Mouse (Mus musculus): Measurements from ENCODE around the gene Nfib. TPM values are rescaled to one million over a fixed set of nuclear protein-coding genes. Genes with fewer than 3 reads are reported as not detected.

Nfib gene
- total and polyA plus RNA-seq, 3 experiments, result 0.04 to 0.11 (median 0.09) TPM

GRCm38 (mm10) chr4:82548247-82548646, 157.3 kb downstream of the Nfib start:
- H3K27me3 ChIP-seq (replicated peaks), result no peaks in the 10 kb centered on the region
- H3K4me2 ChIP-seq (ENCODE audit: insufficient read depth, low read depth, poor library complexity, severe bottlenecking), result no peak overlapping the region
- no peak overlapping the region for H3K9ac ChIP-seq (ENCODE audit: insufficient read depth, low read depth)
- H3K9me3 ChIP-seq (replicated peaks; ENCODE audit: low read length), result no peaks in the 10 kb centered on the region
- no peak overlapping the region for H3K27ac ChIP-seq (ENCODE audit: insufficient read depth, low read depth)
- H3K4me1 ChIP-seq (ENCODE audit: control insufficient read depth in 1 of 2, insufficient read depth in 2 of 2), result no peaks in the 10 kb centered on the region
- no peak for DNase-seq (ENCODE audit: extremely low read depth)
- TF ChIP-seq HCFC1 (IDR thresholded peaks at IDR 0.05; ENCODE audit: low read depth, low read length) (no peak), USF2 (conservative IDR thresholded peaks at IDR 0.05; ENCODE audit: low read depth, low read length) (no peak), RAD21 (IDR thresholded peaks at IDR 0.05; ENCODE audit: low read depth, low read length) (no peak), NELFE (IDR thresholded peaks at IDR 0.05; ENCODE audit: low read depth, low read length) (no peak), SIN3A (IDR thresholded peaks at IDR 0.05; ENCODE audit: low read length) (no peak), MXI1 (IDR thresholded peaks at IDR 0.05; ENCODE audit: low read depth, low read length) (no peak), CHD1 (IDR thresholded peaks at IDR 0.05; ENCODE audit: low read depth, low read length) (no peak), JUN (IDR thresholded peaks at IDR 0.05; ENCODE audit: insufficient read depth, low read depth, low read length) (no peak), CHD2 (IDR thresholded peaks at IDR 0.05; ENCODE audit: low read length) (no peak), ZNF384 (IDR thresholded peaks at IDR 0.05; ENCODE audit: low read depth, low read length) (no peak)
- H3K4me3 ChIP-seq (replicated peaks in 1 of 3; ENCODE audit: low read depth in 2 of 3, low read length in 2 of 3, poor library complexity in 1 of 3), result no peak overlapping the region
- dilution Hi-C loops (cut with MboI; ENCODE audit: extremely low pct_ligation_motif_present, extremely low pct_unique_long_range_greater_than_20kb, low sequenced_read_pairs), result no loop called here
- no peaks in the 10 kb centered on the region for H3K36me3 ChIP-seq (replicated peaks in 1 of 2; ENCODE audit: control insufficient read depth in 1 of 2, insufficient read depth in 1 of 2, low read length in 1 of 2)
- in situ Hi-C loops (cut with MboI; ENCODE audit: low pct_ligation_motif_present, low pct_unique_long_range_greater_than_20kb, low sequenced_read_pairs), result loop anchor here (25.0 kb wide), 1 partner anchor 986 kb away; no protein-coding TSS in a partner anchor
- H3K79me2 ChIP-seq (replicated peaks; ENCODE audit: control insufficient read depth, extremely low read depth, insufficient read depth, poor library complexity, severe bottlenecking), result no peaks in the 10 kb centered on the region

DNA sequence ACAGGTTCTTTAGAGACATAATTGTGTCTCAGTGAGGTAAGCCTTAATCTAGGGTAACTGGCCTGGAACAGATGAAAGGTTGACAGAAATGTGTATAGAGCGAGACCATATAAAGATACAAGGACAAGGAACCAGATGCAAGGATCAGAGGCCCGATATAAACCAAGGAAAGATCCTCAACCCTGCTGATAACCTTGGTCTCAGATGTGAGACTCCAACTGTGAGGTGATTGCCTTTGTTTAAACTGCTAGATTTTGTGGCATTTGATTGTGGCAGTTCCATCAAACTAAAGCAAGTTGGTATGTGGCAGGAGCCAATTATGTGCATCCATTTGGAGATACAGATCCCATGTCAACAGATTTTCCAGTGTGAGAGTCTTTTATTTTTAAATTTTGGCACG, 161.6 kb downstream of the Nfib start:
- DNase-seq (ENCODE audit: extremely low read depth), result no peak
- no peak for TF ChIP-seq E2F4 (IDR thresholded peaks at IDR 0.05; ENCODE audit: insufficient replicate concordance, low read depth, low read length)
- TF ChIP-seq POLR2A (IDR thresholded peaks at IDR 0.05; ENCODE audit: low read depth, low read length), result no peak
- TF ChIP-seq MEF2A (IDR thresholded peaks at IDR 0.05; ENCODE audit: borderline replicate concordance, low read depth, low read length), result no peak
- TF ChIP-seq KAT2A (IDR thresholded peaks at IDR 0.05; ENCODE audit: insufficient replicate concordance, low read length), result no peak
- TF ChIP-seq MYC (IDR thresholded peaks at IDR 0.05; ENCODE audit: low read depth, low read length), result no peak
- TF ChIP-seq POLR2AphosphoS2 (IDR thresholded peaks at IDR 0.05; ENCODE audit: low read depth, low read length), result no peak
- Histone ChIP-seq H3K9me3 (replicated peaks; ENCODE audit: low read length) (no peaks in the 10 kb centered on the region), H3K36me3 (replicated peaks in 1 of 2; ENCODE audit: control insufficient read depth in 1 of 2, insufficient read depth in 1 of 2, low read length in 1 of 2) (no peaks in the 10 kb centered on the region), H3K4me2 (ENCODE audit: insufficient read depth, low read depth, poor library complexity, severe bottlenecking) (no peak overlapping the region), H3K9ac (ENCODE audit: insufficient read depth, low read depth) (no peak overlapping the region), H3K27me3 (replicated peaks) (no peaks in the 10 kb centered on the region), H3K4me3 (replicated peaks in 1 of 3; ENCODE audit: low read depth in 2 of 3, low read length in 2 of 3, poor library complexity in 1 of 3) (no peak overlapping the region), H3K27ac (ENCODE audit: insufficient read depth, low read depth) (no peak overlapping the region), H3K4me1 (ENCODE audit: control insufficient read depth in 1 of 2, insufficient read depth in 2 of 2) (no peaks in the 10 kb centered on the region), H3K79me2 (replicated peaks; ENCODE audit: control insufficient read depth, extremely low read depth, insufficient read depth, poor library complexity, severe bottlenecking) (no peaks in the 10 kb centered on the region)
- dilution Hi-C loops (cut with MboI; ENCODE audit: extremely low pct_ligation_motif_present, extremely low pct_unique_long_range_greater_than_20kb, low sequenced_read_pairs) (no loop called here), in situ Hi-C loops (cut with MboI; ENCODE audit: low pct_ligation_motif_present, low pct_unique_long_range_greater_than_20kb, low sequenced_read_pairs) (loop anchor here (25.0 kb wide), 1 partner anchor 982 kb away; no protein-coding TSS in a partner anchor)

All from CH12.LX (cell line).